Mouse (Mus musculus) large intestine, adult 2 months (tissue): ENCODE results near the gene Efcab12. TPM values are rescaled to one million over a fixed set of nuclear protein-coding genes. Genes with fewer than 3 reads are reported as not detected.

ENCODE experiments used
- DNase-seq: peaks from one replicate; pipeline ENCODE4 v3.0.0-alpha.2; 2012; ENCODE audit warnings: low read depth, low spot score
- WGBS: fragments of 180-500 bp; shearing (Covaris S2); methylation state at CpG from one replicate; pipeline ENCODE4 v1.1.7; 2018; 5-methylcytosine and 5-hydroxymethylcytosine counted together
- polyA plus RNA-seq: library from polyadenylated mRNA; depleted of rRNA; stranded (reverse); fragments of >200 nt; gene quantifications from 2 replicates; pipeline ENCODE4 v1.2.3, GENCODE M21; 2012

The Efcab12 gene
- polyA plus RNA-seq, 1 experiment, result 0.04 TPM

GRCm38 (mm10) chr6:115803541-115804382, 34.5 kb downstream of the Efcab12 start:
- DNase-seq, result no peak
- 36% methylated on average over 16 of the region's 16 CpGs for WGBS

- DNase-seq, result no peak
- 54% methylated on average over 3 of the region's 3 CpGs for WGBS
Measured at GRCm38 (mm10) chr6:115801811-115802210, 36.4 kb downstream of the Efcab12 start.

GRCm38 (mm10) chr6:115792691-115793215, 45.5 kb downstream of the Efcab12 start:
- no peak for DNase-seq
- WGBS, result 46% methylated on average over 21 of the region's 21 CpGs

- 48% methylated on average over 34 of the region's 34 CpGs for WGBS
- no peak for DNase-seq
Measured at GRCm38 (mm10) chr6:115791842-115792686, 46.1 kb downstream of the Efcab12 start.

- WGBS, result 90% methylated on average over 10 of the region's 10 CpGs
- DNase-seq, result no peak
Measured at GRCm38 (mm10) chr6:115791016-115791415, 47.2 kb downstream of the Efcab12 start.

GRCm38 (mm10) chr6:115782781-115783180, 55.4 kb downstream of the Efcab12 start:
- WGBS, result 87% methylated on average over 3 of the region's 3 CpGs
- no peak for DNase-seq

GRCm38 (mm10) chr6:115776363-115776762, 61.8 kb downstream of the Efcab12 start:
- DNase-seq, result no peak
- 25% methylated on average over 9 of the region's 9 CpGs for WGBS

GRCm38 (mm10) chr6:115775838-115776237, 62.4 kb downstream of the Efcab12 start:
- 65% methylated on average over 3 of the region's 3 CpGs for WGBS
- no peak for DNase-seq

GRCm38 (mm10) chr6:115774501-115774921, 63.7 kb downstream of the Efcab12 start, which contains the start of gene Cand2:
Cand2 (plus strand) TSS chr6:115774538.
- WGBS, result 7% methylated on average over 25 of the region's 28 CpGs
- no peak for DNase-seq

GRCm38 (mm10) chr6:115773966-115774413, 64.2 kb downstream of the Efcab12 start:
- 3% methylated on average over 14 of the region's 14 CpGs for WGBS
- no peak for DNase-seq

GRCm38 (mm10) chr6:115772604-115773003, 65.6 kb downstream of the Efcab12 start:
- no peak for DNase-seq
- 80% methylated on average over 1 of the region's 1 CpGs for WGBS

- no peak for DNase-seq
- WGBS, result 82% methylated on average over 6 of the region's 6 CpGs
Measured at GRCm38 (mm10) chr6:115772201-115772600, 66.0 kb downstream of the Efcab12 start.

- DNase-seq, result no peak
- 33% methylated on average over 4 of the region's 4 CpGs for WGBS
Measured at GRCm38 (mm10) chr6:115770852-115771251, 67.4 kb downstream of the Efcab12 start.

GRCm38 (mm10) chr6:115770059-115770670, 68.0 kb downstream of the Efcab12 start:
- 87% methylated on average over 20 of the region's 20 CpGs for WGBS
- no peak for DNase-seq

- 87% methylated on average over 4 of the region's 4 CpGs for WGBS
Measured at GRCm38 (mm10) chr6:115768207-115768606, 70.0 kb downstream of the Efcab12 start.

GRCm38 (mm10) chr6:115767357-115767756, 70.9 kb downstream of the Efcab12 start:
- no peak for DNase-seq
- WGBS, result 62% methylated on average over 9 of the region's 9 CpGs

More at GRCm38 (mm10) chr6:115768207-115768606, 70.0 kb downstream of the Efcab12 start:
- DNase-seq, result no peak

GRCm38 (mm10) chr6:115764179-115764578, 74.0 kb downstream of the Efcab12 start:
- 54% methylated on average over 7 of the region's 7 CpGs for WGBS
- no peak for DNase-seq

GRCm38 (mm10) chr6:115761995-115762756, 76.0 kb downstream of the Efcab12 start, which contains the start of gene Tmem40:
Tmem40 (minus strand) TSS chr6:115762410.
- 13% methylated on average over 9 of the region's 9 CpGs for WGBS
- no peak for DNase-seq

GRCm38 (mm10) chr6:115760982-115761381, 77.2 kb downstream of the Efcab12 start:
- 46% methylated on average over 4 of the region's 4 CpGs for WGBS
- DNase-seq, result no peak
